Mouse (Mus musculus): Measurements from ENCODE around the gene Med12l.

DNA sequence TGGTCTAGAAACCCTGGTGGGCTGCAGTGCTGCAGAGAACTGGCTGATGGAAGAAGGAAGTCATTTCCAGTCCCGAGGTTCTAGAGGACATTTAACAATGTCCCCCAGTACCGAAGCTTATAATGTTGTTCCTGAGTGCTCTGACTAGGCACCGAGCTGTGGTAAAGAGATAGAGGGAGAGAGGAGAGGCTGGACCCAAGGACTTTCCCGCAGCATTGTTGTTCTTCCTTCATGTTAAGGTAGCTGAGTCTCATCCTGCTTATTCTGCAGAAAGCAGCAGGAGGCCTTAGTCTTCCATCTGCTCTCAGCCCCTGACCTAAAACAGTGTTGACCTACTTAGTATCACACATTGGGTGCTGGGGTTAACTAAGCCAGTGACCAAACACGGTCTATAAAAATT lies 171.2 kb downstream of the Med12l start:
- TF ChIP-seq CTCF (IDR thresholded peaks at IDR 0.05; ENCODE audit: low read depth, low read length) (no peak), POLR2A (IDR thresholded peaks at IDR 0.05; ENCODE audit: extremely low read depth, insufficient read depth, low read length) (no peak)

Data from liver, adult 2 months (tissue).